Mouse (Mus musculus): ENCODE data around the gene Olfr1392. TPM values are rescaled to one million over a fixed set of nuclear protein-coding genes. Genes with fewer than 3 reads are reported as not detected.

The Olfr1392 gene
- total and polyA plus RNA-seq, 3 experiments, result not detected

DNA sequence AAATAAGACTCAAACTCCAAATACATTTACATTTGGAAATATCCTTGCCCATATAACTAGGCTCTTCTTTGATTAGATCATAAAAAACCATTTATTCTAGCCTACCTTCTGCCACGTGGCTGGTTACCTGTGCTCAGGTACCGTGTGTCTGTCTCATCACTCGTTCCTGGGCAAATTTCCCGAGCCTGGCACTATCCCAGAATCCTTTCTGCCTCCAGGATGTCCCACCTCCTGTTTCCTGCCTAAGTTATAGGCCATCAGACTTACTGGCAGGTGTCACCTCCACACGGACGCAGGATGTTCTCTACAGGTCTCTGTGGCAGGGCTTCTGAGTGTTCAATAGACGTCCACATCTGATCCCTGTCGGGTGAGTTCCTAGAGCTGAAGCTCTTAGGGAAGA lies 20.0 kb upstream of the Olfr1392 start:
- no peak overlapping the region for H3K27ac ChIP-seq (ENCODE audit: insufficient read depth, low read depth)
- dilution Hi-C loops (cut with MboI; ENCODE audit: extremely low pct_ligation_motif_present, extremely low pct_unique_long_range_greater_than_20kb, low sequenced_read_pairs) (no loop called here), in situ Hi-C loops (cut with MboI; ENCODE audit: low pct_ligation_motif_present, low pct_unique_long_range_greater_than_20kb, low sequenced_read_pairs) (loop anchor here (10.0 to 25.0 kb wide), 2 partner anchors 153 to 480 kb away; partner anchors contain the start of gene Olfr1396)
- H3K9ac ChIP-seq (ENCODE audit: insufficient read depth, low read depth), result no peak overlapping the region
- no peaks in the 10 kb centered on the region for H3K9me3 ChIP-seq (replicated peaks; ENCODE audit: low read length)
- peaks cover 53 to 72% of the 10 kb centered on the region in 2 experiments for H3K36me3 ChIP-seq (replicated peaks in 1 of 2; ENCODE audit: control insufficient read depth in 1 of 2, insufficient read depth in 1 of 2, low read length in 1 of 2)
- TF ChIP-seq MYC (IDR thresholded peaks at IDR 0.05; ENCODE audit: low read depth, low read length) (no peak), ZMIZ1 (IDR thresholded peaks at IDR 0.05; ENCODE audit: low read depth, low read length) (no peak), SIN3A (IDR thresholded peaks at IDR 0.05; ENCODE audit: low read length) (no peak), RAD21 (IDR thresholded peaks at IDR 0.05; ENCODE audit: low read depth, low read length) (no peak), IRF4 (IDR thresholded peaks at IDR 0.05; ENCODE audit: low read depth, low read length) (no peak), UBTF (IDR thresholded peaks at IDR 0.05; ENCODE audit: low read depth, low read length) (no peak), NRF1 (IDR thresholded peaks at IDR 0.05; ENCODE audit: low read depth, low read length) (no peak), RCOR1 (conservative IDR thresholded peaks at IDR 0.05; ENCODE audit: low read depth, low read length) (no peak), SMC3 (IDR thresholded peaks at IDR 0.05; ENCODE audit: low read depth, low read length) (no peak), KAT2A (IDR thresholded peaks at IDR 0.05; ENCODE audit: insufficient replicate concordance, low read length) (no peak), E2F4 (IDR thresholded peaks at IDR 0.05; ENCODE audit: insufficient replicate concordance, low read depth, low read length) (no peak), CHD2 (IDR thresholded peaks at IDR 0.05; ENCODE audit: low read length) (no peak), ZC3H11A (IDR thresholded peaks at IDR 0.05; ENCODE audit: low read depth, low read length) (no peak)
- peaks cover 3% of the 10 kb centered on the region; the same call in 1 of the 2 replicates for H3K79me2 ChIP-seq (replicated peaks; ENCODE audit: control insufficient read depth, extremely low read depth, insufficient read depth, poor library complexity, severe bottlenecking)
- peaks cover 0 to 5% of the 10 kb centered on the region in 2 experiments; a peak in 1 of 4 replicates for H3K4me1 ChIP-seq (ENCODE audit: control insufficient read depth in 1 of 2, insufficient read depth in 2 of 2)
- H3K27me3 ChIP-seq (replicated peaks), result no peaks in the 10 kb centered on the region
- H3K4me2 ChIP-seq (ENCODE audit: insufficient read depth, low read depth, poor library complexity, severe bottlenecking), result no peak overlapping the region
- DNase-seq (ENCODE audit: extremely low read depth), result no peak
- H3K4me3 ChIP-seq (replicated peaks in 1 of 3; ENCODE audit: low read depth in 2 of 3, low read length in 2 of 3, poor library complexity in 1 of 3), result no peak overlapping the region

DNA sequence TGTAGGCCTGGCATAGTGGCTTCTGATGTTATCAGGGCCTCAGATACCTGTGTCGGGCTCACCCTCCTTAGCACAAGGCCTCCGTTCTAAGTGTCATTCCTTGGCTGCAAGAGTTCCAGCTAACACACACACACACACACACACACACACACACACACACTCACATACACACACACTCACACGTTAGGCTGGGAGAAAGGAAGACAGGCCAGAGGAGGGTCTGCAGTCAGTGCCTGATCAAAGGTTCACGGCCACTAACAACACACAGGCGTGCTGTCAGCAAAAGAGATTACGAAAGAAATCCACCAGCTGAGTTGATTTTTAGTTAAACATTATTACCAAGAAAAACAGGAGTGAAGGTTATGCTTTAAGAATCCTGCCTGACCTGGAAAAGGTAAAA lies 18.4 kb upstream of the Olfr1392 start:
- peaks cover 38 to 56% of the 10 kb centered on the region in 2 experiments for H3K36me3 ChIP-seq (replicated peaks in 1 of 2; ENCODE audit: control insufficient read depth in 1 of 2, insufficient read depth in 1 of 2, low read length in 1 of 2)

More for the DNA sequence above, 18.4 kb upstream of the Olfr1392 start:
- Histone ChIP-seq H3K27ac (ENCODE audit: insufficient read depth, low read depth) (no peak overlapping the region), H3K4me3 (replicated peaks in 1 of 3; ENCODE audit: low read depth in 2 of 3, low read length in 2 of 3, poor library complexity in 1 of 3) (no peak overlapping the region), H3K9ac (ENCODE audit: insufficient read depth, low read depth) (no peak overlapping the region), H3K9me3 (replicated peaks; ENCODE audit: low read length) (no peaks in the 10 kb centered on the region), H3K4me2 (ENCODE audit: insufficient read depth, low read depth, poor library complexity, severe bottlenecking) (no peak overlapping the region), H3K27me3 (replicated peaks) (no peaks in the 10 kb centered on the region), H3K79me2 (replicated peaks; ENCODE audit: control insufficient read depth, extremely low read depth, insufficient read depth, poor library complexity, severe bottlenecking) (0 out of 2 replicates have a peak, but pooled peaks cover 3% of the 10 kb centered on the region), H3K4me1 (ENCODE audit: control insufficient read depth in 1 of 2, insufficient read depth in 2 of 2) (peaks cover 0 to 8% of the 10 kb centered on the region in 2 experiments; a peak in 2 of 4 replicates)
- DNase-seq (ENCODE audit: extremely low read depth), result no peak
- dilution Hi-C loops (cut with MboI; ENCODE audit: extremely low pct_ligation_motif_present, extremely low pct_unique_long_range_greater_than_20kb, low sequenced_read_pairs) (no loop called here), in situ Hi-C loops (cut with MboI; ENCODE audit: low pct_ligation_motif_present, low pct_unique_long_range_greater_than_20kb, low sequenced_read_pairs) (loop anchor here (10.0 to 25.0 kb wide), 2 partner anchors 154 to 482 kb away; partner anchors contain the start of gene Olfr1396)
- no peak for TF ChIP-seq TCF12 (IDR thresholded peaks at IDR 0.05; ENCODE audit: low read depth, low read length)
- no peak for TF ChIP-seq USF1 (IDR thresholded peaks at IDR 0.05; ENCODE audit: low read depth, low read length)
